Mouse (Mus musculus) stomach, postnatal 0 days (tissue): ENCODE measurements around the gene Naa15. TPM values are rescaled to one million over a fixed set of nuclear protein-coding genes. Genes with fewer than 3 reads are reported as not detected.

Source experiments
- ATAC-seq: fragments of 200-750 bp; cut with Nextera tagmentation; 2 replicates; pipeline ENCODE4 v1.8.0; 2017; ENCODE audit not compliant: low FRiP score, low TSS enrichment
- DNase-seq: peaks from one replicate; pipeline ENCODE4 v3.0.0-alpha.2; 2016; ENCODE audit warnings: low spot score
- H3K27ac ChIP-seq: fragments of 300-500 bp; sonication (generic); replicated peaks from 2 replicates; pipeline ENCODE4 v1.5.1; 2014; ENCODE audit warnings: mild to moderate bottlenecking, control low read depth
- H3K27me3 ChIP-seq: fragments of 300-500 bp; sonication (generic); 2 replicates; pipeline ENCODE4 v1.6.1; 2014; ENCODE audit warnings: low read length; ENCODE audit not compliant: control insufficient read depth, insufficient read depth
- H3K36me3 ChIP-seq: fragments of 300-500 bp; sonication (generic); 2 replicates; pipeline ENCODE4 v1.6.1; 2014; ENCODE audit warnings: low read length, mixed read lengths; ENCODE audit not compliant: control insufficient read depth, insufficient read depth
- H3K4me1 ChIP-seq: fragments of 300-500 bp; sonication (generic); replicated peaks from 2 replicates; pipeline ENCODE4 v1.6.1; 2014; ENCODE audit warnings: antibody characterized with exemption; ENCODE audit not compliant: control insufficient read depth, insufficient read depth
- H3K4me2 ChIP-seq: fragments of 300-500 bp; sonication (generic); replicated peaks from 2 replicates; pipeline ENCODE4 v1.6.1; 2014; ENCODE audit warnings: low read depth, mild to moderate bottlenecking, control low read depth, moderate library complexity
- H3K4me3 ChIP-seq: fragments of 300-500 bp; sonication (generic); 2 replicates; pipeline ENCODE4 v1.5.1; 2014; ENCODE audit warnings: low read depth, low read length, control low read depth
- H3K9ac ChIP-seq: fragments of 300-500 bp; sonication (generic); 2 replicates; pipeline ENCODE4 v1.6.1; 2014; ENCODE audit warnings: mild to moderate bottlenecking, low read length, control low read depth, mixed read lengths
- H3K9me3 ChIP-seq: fragments of 300-500 bp; sonication (generic); 2 replicates; pipeline ENCODE4 v1.6.1; 2016; ENCODE audit warnings: low read length; ENCODE audit not compliant: control insufficient read depth
- CTCF ChIP-seq: IDR thresholded peaks from 2 replicates; pipeline ENCODE4 v1.5.1; 2016; ENCODE audit warnings: antibody characterized with exemption, low read depth, mild to moderate bottlenecking, moderate library complexity
- EP300 ChIP-seq: optimal IDR thresholded peaks from 2 replicates; pipeline ENCODE3; 2016; ENCODE audit warnings: antibody characterized with exemption
- WGBS: fragments of 180-500 bp; shearing (Covaris S2); extraction: QIAGEN DNeasy Blood & Tissue Kit; methylation state at CpG from one replicate; pipeline ENCODE4 v1.1.7; 2014; 5-methylcytosine and 5-hydroxymethylcytosine counted together
- polyA plus RNA-seq: library from polyadenylated mRNA; unstranded; fragments of >200 nt; fragmentation: Nextera tagmentation; extraction: Ambion mirVana; gene quantifications from 2 replicates; pipeline ENCODE4 v1.2.1, GENCODE M21; 2015

Naa15 gene
- polyA plus RNA-seq, 1 experiment from 2014 or later = 19.0 TPM

GRCm38 (mm10) chr3:51402628-51403027 lies 12.3 kb upstream of the Naa15 start:
- no peak overlapping the region for H3K4me3 ChIP-seq
- H3K4me1 ChIP-seq = no peaks in the 10 kb centered on the region; the same call in 1 of the 2 replicates
- 93% methylated on average over 12 of the region's 12 CpGs for WGBS
- TF ChIP-seq EP300 (no peak), CTCF (no peak)
- H3K9me3 ChIP-seq = no peaks in the 10 kb centered on the region
- H3K9ac ChIP-seq = no peak overlapping the region
- H3K4me2 ChIP-seq = no peak overlapping the region
- no peak overlapping the region for H3K27ac ChIP-seq
- no peaks in the 10 kb centered on the region for H3K27me3 ChIP-seq
- DNase-seq (no peak), ATAC-seq (no peak)
- peaks cover 3% of the 10 kb centered on the region; the same call in 1 of the 2 replicates for H3K36me3 ChIP-seq

- Histone ChIP-seq H3K4me1 (peaks cover 3% of the 10 kb centered on the region; the same call in 1 of the 2 replicates), H3K9ac (peak overlapping the region; percentile 89), H3K27ac (peak overlapping the region; percentile 86), H3K4me3 (peak overlapping the region; percentile 80), H3K36me3 (peaks cover 3% of the 10 kb centered on the region; the same call in 1 of the 2 replicates), H3K4me2 (peak overlapping the region; percentile 92), H3K9me3 (no peaks in the 10 kb centered on the region), H3K27me3 (no peaks in the 10 kb centered on the region)
- peak; percentile 3; the same call in 1 of the 2 replicates for ATAC-seq
- TF ChIP-seq CTCF (no peak), EP300 (peak; percentile 20)
- 15% methylated on average over 20 of the region's 20 CpGs for WGBS
- peak; percentile 24 for DNase-seq
These were observed 6.9 kb upstream of the Naa15 start for GRCm38 (mm10) chr3:51407870-51408560.

GRCm38 (mm10) chr3:51408561-51409183 lies 6.3 kb upstream of the Naa15 start, which contains the start of gene Ndufc1:
Gene Ndufc1, minus strand, starts transcription at chr3:51408988.
- ATAC-seq (peak; percentile 91), DNase-seq (peak; percentile 98)
- Histone ChIP-seq H3K27ac (peak within 1 kb of the TSS; percentile 86), H3K4me1 (peaks cover 3% of the 10 kb centered on the region; the same call in 1 of the 2 replicates), H3K27me3 (no peaks in the 10 kb centered on the region), H3K4me3 (peak within 1 kb of the TSS; percentile 80), H3K36me3 (peaks cover 3% of the 10 kb centered on the region; the same call in 1 of the 2 replicates), H3K4me2 (peak within 1 kb of the TSS; percentile 92), H3K9ac (peak within 1 kb of the TSS; percentile 89), H3K9me3 (no peaks in the 10 kb centered on the region)
- under 1% methylated on average over 39 of the region's 40 CpGs for WGBS
- TF ChIP-seq EP300 = no peak
- peak; percentile 99 for TF ChIP-seq CTCF

GRCm38 (mm10) chr3:51412457-51412856 lies 2.5 kb upstream of the Naa15 start:
- no peak overlapping the region for H3K9ac ChIP-seq
- DNase-seq (no peak), ATAC-seq (no peak)
- peaks cover 7% of the 10 kb centered on the region; the same call in 1 of the 2 replicates for H3K4me1 ChIP-seq
- H3K36me3 ChIP-seq = no peaks in the 10 kb centered on the region
- H3K4me2 ChIP-seq = no peak overlapping the region
- TF ChIP-seq CTCF (no peak), EP300 (no peak)
- WGBS = 79% methylated on average over 7 of the region's 7 CpGs
- no peak overlapping the region; the same call in 1 of the 2 replicates for H3K27ac ChIP-seq
- no peaks in the 10 kb centered on the region for H3K27me3 ChIP-seq
- no peak overlapping the region for H3K4me3 ChIP-seq
- no peaks in the 10 kb centered on the region for H3K9me3 ChIP-seq

GRCm38 (mm10) chr3:51413276-51413675 lies 1.7 kb upstream of the Naa15 start:
- H3K4me1 ChIP-seq = 0 out of 2 replicates have a peak, but pooled peaks cover 4% of the 10 kb centered on the region
- H3K4me2 ChIP-seq = no peak overlapping the region
- no peak overlapping the region for H3K4me3 ChIP-seq
- ATAC-seq (no peak), DNase-seq (peak; percentile 43)
- no peak overlapping the region for H3K9ac ChIP-seq
- TF ChIP-seq EP300 (no peak), CTCF (no peak)
- 61% methylated on average over 1 of the region's 1 CpGs for WGBS
- H3K36me3 ChIP-seq = no peaks in the 10 kb centered on the region
- no peaks in the 10 kb centered on the region for H3K27me3 ChIP-seq
- no peaks in the 10 kb centered on the region for H3K9me3 ChIP-seq
- peak overlapping the region; percentile 46; the same call in 1 of the 2 replicates for H3K27ac ChIP-seq

GRCm38 (mm10) chr3:51416073-51416363 lies 1.1 kb downstream of the Naa15 start:
- DNase-seq (no peak), ATAC-seq (peak; percentile 56; the same call in 1 of the 2 replicates)
- Histone ChIP-seq H3K9ac (peak overlapping the region; percentile 97), H3K27ac (peak overlapping the region; percentile 98), H3K36me3 (no peaks in the 10 kb centered on the region), H3K4me2 (peak overlapping the region; percentile 84), H3K9me3 (no peaks in the 10 kb centered on the region), H3K4me3 (peak overlapping the region; percentile 97), H3K27me3 (no peaks in the 10 kb centered on the region), H3K4me1 (0 out of 2 replicates have a peak, but pooled peaks cover 4% of the 10 kb centered on the region)
- TF ChIP-seq EP300 = no peak
- no peak for TF ChIP-seq CTCF
- under 1% methylated on average over 23 of the region's 30 CpGs for WGBS
